Mouse (Mus musculus) heart, embryonic 13.5 days (tissue): ENCODE data around the gene Clec10a. TPM values are rescaled to one million over a fixed set of nuclear protein-coding genes. Genes with fewer than 3 reads are reported as not detected.

ENCODE experiments used
- ATAC-seq: fragments of 200-750 bp; cut with Nextera tagmentation; 2 replicates; pipeline ENCODE4 v1.8.0; 2017; ENCODE audit warnings: moderate TSS enrichment; ENCODE audit not compliant: insufficient number of reproducible peaks, low FRiP score, low TSS enrichment; ENCODE audit errors: extremely low read depth
- H3K27ac ChIP-seq: fragments of 300-500 bp; sonication (generic); replicated peaks from 2 replicates; pipeline ENCODE4 v1.5.1; 2015; ENCODE audit warnings: moderate library complexity, mild to moderate bottlenecking, inconsistent platforms
- H3K27me3 ChIP-seq: fragments of 300-500 bp; sonication (generic); replicated peaks from 2 replicates; pipeline ENCODE4 v1.6.1; 2015; ENCODE audit warnings: mild to moderate bottlenecking, inconsistent platforms
- H3K36me3 ChIP-seq: fragments of 300-500 bp; sonication (generic); 2 replicates; pipeline ENCODE4 v1.6.1; 2015; ENCODE audit warnings: mild to moderate bottlenecking, inconsistent platforms
- H3K4me1 ChIP-seq: fragments of 300-500 bp; sonication (generic); 2 replicates; pipeline ENCODE4 v1.6.1; 2015; ENCODE audit warnings: inconsistent platforms
- H3K4me2 ChIP-seq: fragments of 300-500 bp; sonication (generic); 2 replicates; pipeline ENCODE4 v1.6.1; 2015; ENCODE audit warnings: inconsistent platforms, mild to moderate bottlenecking, moderate library complexity
- H3K4me3 ChIP-seq: fragments of 300-500 bp; sonication (generic); 2 replicates; pipeline ENCODE4 v1.5.1; 2015; ENCODE audit warnings: moderate library complexity, mild to moderate bottlenecking, inconsistent platforms
- H3K9ac ChIP-seq: fragments of 300-500 bp; sonication (generic); 2 replicates; pipeline ENCODE4 v1.6.1; 2015; ENCODE audit warnings: inconsistent platforms, mild to moderate bottlenecking, moderate library complexity
- H3K9me3 ChIP-seq: fragments of 300-500 bp; sonication (generic); 2 replicates; pipeline ENCODE4 v1.6.1; 2016; ENCODE audit warnings: inconsistent platforms
- WGBS: fragments of 180-500 bp; shearing (Covaris S2); methylation state at CpG from one replicate; pipeline ENCODE4 v1.1.7; 2015; ENCODE audit warnings: mixed read lengths; 5-methylcytosine and 5-hydroxymethylcytosine counted together
- polyA plus RNA-seq: library from polyadenylated mRNA; unstranded; fragments of >200 nt; fragmentation: Nextera tagmentation; extraction: Ambion mirVana; gene quantifications from 2 replicates; pipeline ENCODE4 v1.2.1, GENCODE M21; 2015

The Clec10a gene
- polyA plus RNA-seq, 1 experiment from 2014 or later = 0.43 TPM

GRCm38 (mm10) chr11:70218039-70218438, 62.0 kb downstream of the Clec10a start:
- peaks cover 51% of the 10 kb centered on the region for H3K4me1 ChIP-seq
- ATAC-seq = no peak
- WGBS = 59% methylated on average over 4 of the region's 4 CpGs
- peaks cover 10% of the 10 kb centered on the region for H3K36me3 ChIP-seq
- H3K27ac ChIP-seq = no peak overlapping the region
- H3K4me2 ChIP-seq = no peak overlapping the region; the same call in 1 of the 2 replicates
- peaks cover 61% of the 10 kb centered on the region for H3K27me3 ChIP-seq
- no peak overlapping the region for H3K9ac ChIP-seq
- H3K9me3 ChIP-seq = no peaks in the 10 kb centered on the region
- H3K4me3 ChIP-seq = no peak overlapping the region

GRCm38 (mm10) chr11:70218741-70219470, 62.9 kb downstream of the Clec10a start:
- no peak overlapping the region for H3K9ac ChIP-seq
- ATAC-seq = no peak
- peaks cover 48% of the 10 kb centered on the region for H3K4me1 ChIP-seq
- no peak overlapping the region for H3K27ac ChIP-seq
- peaks cover 58% of the 10 kb centered on the region for H3K27me3 ChIP-seq
- no peaks in the 10 kb centered on the region for H3K9me3 ChIP-seq
- 84% methylated on average over 15 of the region's 15 CpGs for WGBS
- peak overlapping the region; percentile 98 for H3K4me2 ChIP-seq
- H3K4me3 ChIP-seq = peak overlapping the region; percentile 62
- H3K36me3 ChIP-seq = peaks cover 10% of the 10 kb centered on the region

GRCm38 (mm10) chr11:70219873-70220272, 63.9 kb downstream of the Clec10a start:
- Histone ChIP-seq H3K27ac (peak overlapping the region; percentile 91), H3K4me1 (peaks cover 44% of the 10 kb centered on the region), H3K4me2 (peak overlapping the region; percentile 98), H3K9ac (peak overlapping the region; percentile 89), H3K4me3 (peak overlapping the region; percentile 62), H3K36me3 (peaks cover 10% of the 10 kb centered on the region), H3K27me3 (peaks cover 58% of the 10 kb centered on the region), H3K9me3 (no peaks in the 10 kb centered on the region)
- WGBS = 63% methylated on average over 7 of the region's 7 CpGs
- no peak for ATAC-seq

DNA sequence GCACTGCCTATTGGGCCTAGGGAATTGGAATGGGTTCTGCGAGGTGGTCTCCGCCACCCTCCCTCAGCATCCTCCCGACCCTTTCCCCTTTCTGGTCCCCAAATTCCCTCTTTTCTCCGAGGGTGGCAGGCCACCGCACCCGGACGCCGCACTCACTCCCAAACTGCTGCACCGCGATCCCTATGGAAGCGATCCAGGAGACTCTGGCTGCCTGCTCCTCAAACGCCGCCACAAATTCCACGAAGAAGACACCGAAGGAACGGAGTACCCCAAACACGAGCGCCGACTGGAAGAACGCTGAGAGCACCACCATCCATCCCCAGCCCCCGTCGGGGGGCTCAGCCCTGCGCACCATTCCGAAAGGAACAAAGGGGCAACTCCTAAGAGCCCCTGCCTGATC, 64.3 kb downstream of the Clec10a start:
- peak overlapping the region; percentile 62 for H3K4me3 ChIP-seq
- 2% methylated on average over 24 of the region's 24 CpGs for WGBS
- peaks cover 39% of the 10 kb centered on the region for H3K4me1 ChIP-seq
- peak overlapping the region; percentile 89 for H3K9ac ChIP-seq
- ATAC-seq = no peak
- peak overlapping the region; percentile 98 for H3K4me2 ChIP-seq
- peak overlapping the region; percentile 91 for H3K27ac ChIP-seq
- no peaks in the 10 kb centered on the region for H3K9me3 ChIP-seq
- peaks cover 10% of the 10 kb centered on the region for H3K36me3 ChIP-seq
- H3K27me3 ChIP-seq = peaks cover 58% of the 10 kb centered on the region

Other genes with a start within 250 kb of the Clec10a start
- gene Gps2, start 242.3 kb upstream of the Clec10a start, polyA plus RNA-seq = 45.0 and 52.2 TPM in 2 replicates
- gene Eif5a, start 234.2 kb upstream of the Clec10a start, polyA plus RNA-seq = 1,157 and 1,215 TPM in 2 replicates
- gene Ybx2, start 220.4 kb upstream of the Clec10a start, polyA plus RNA-seq = 3.1 TPM in 2 replicates
- gene Slc2a4, start 208.0 kb upstream of the Clec10a start, polyA plus RNA-seq = 25.8 and 30.3 TPM in 2 replicates
- gene Cldn7, start 191.4 kb upstream of the Clec10a start, polyA plus RNA-seq = 6.3 and 7.4 TPM in 2 replicates
- 21.0 and 21.1 TPM in 2 replicates for gene Ctdnep1, start 175.0 kb upstream of the Clec10a start, polyA plus RNA-seq
- 111 and 119 TPM in 2 replicates for gene Elp5, start 173.7 kb upstream of the Clec10a start, polyA plus RNA-seq
- gene Gabarap, start 165.1 kb upstream of the Clec10a start, polyA plus RNA-seq = 456 and 466 TPM in 2 replicates
- gene Phf23, start 160.4 kb upstream of the Clec10a start, polyA plus RNA-seq = 43.8 and 47.9 TPM in 2 replicates
- 20.7 and 22.0 TPM in 2 replicates for gene Dvl2, start 155.6 kb upstream of the Clec10a start, polyA plus RNA-seq
- 131 and 140 TPM in 2 replicates for gene Acadvl, start 140.8 kb upstream of the Clec10a start, polyA plus RNA-seq
- gene Dlg4, start 139.3 kb upstream of the Clec10a start, polyA plus RNA-seq = 4.7 and 5.1 TPM in 2 replicates
- gene Asgr1, start 102.1 kb upstream of the Clec10a start, polyA plus RNA-seq = 0.24 TPM in 1 of 2 replicates, not detected in the other
- 0.18 TPM in 1 of 2 replicates, not detected in the other for gene Asgr2, start 63.6 kb upstream of the Clec10a start, polyA plus RNA-seq
- gene Mgl2, start 25.9 kb upstream of the Clec10a start, polyA plus RNA-seq = 0.53 and 0.67 TPM in 2 replicates
- 0.28 and 0.60 TPM in 2 replicates for gene Slc16a11, start 56.6 kb downstream of the Clec10a start, polyA plus RNA-seq
- gene Slc16a13, start 64.9 kb downstream of the Clec10a start, polyA plus RNA-seq = 5.0 and 7.1 TPM in 2 replicates
- 17.8 and 18.3 TPM in 2 replicates for gene Bcl6b, start 73.6 kb downstream of the Clec10a start, polyA plus RNA-seq
- gene 0610010K14Rik, start 81.7 kb downstream of the Clec10a start, polyA plus RNA-seq = 125 and 137 TPM in 2 replicates
- gene Gm21988, start 83.6 kb downstream of the Clec10a start, polyA plus RNA-seq = 9.0 and 9.5 TPM in 2 replicates
- gene Rnasek, start 83.6 kb downstream of the Clec10a start, polyA plus RNA-seq = 214 and 235 TPM in 2 replicates
- 2.5 and 3.5 TPM in 2 replicates for gene Alox12, start 99.2 kb downstream of the Clec10a start, polyA plus RNA-seq
- not detected in 2 replicates for gene Alox12e, start 166.4 kb downstream of the Clec10a start, polyA plus RNA-seq
- 0.05 TPM in 1 of 2 replicates, not detected in the other for gene Alox15, start 195.8 kb downstream of the Clec10a start, polyA plus RNA-seq